Mouse (Mus musculus) liver, postnatal 0 days (tissue): ENCODE data around the gene Cntnap4.

Experiments
- CTCF ChIP-seq: sonication (generic); IDR thresholded peaks from 2 replicates; pipeline ENCODE4 v1.5.1; 2016; ENCODE audit warnings: antibody characterized with exemption, low read depth
- EP300 ChIP-seq: IDR thresholded peaks from 2 replicates; pipeline ENCODE4 v1.6.1; 2016; ENCODE audit warnings: antibody characterized with exemption, low read depth, mild to moderate bottlenecking

DNA sequence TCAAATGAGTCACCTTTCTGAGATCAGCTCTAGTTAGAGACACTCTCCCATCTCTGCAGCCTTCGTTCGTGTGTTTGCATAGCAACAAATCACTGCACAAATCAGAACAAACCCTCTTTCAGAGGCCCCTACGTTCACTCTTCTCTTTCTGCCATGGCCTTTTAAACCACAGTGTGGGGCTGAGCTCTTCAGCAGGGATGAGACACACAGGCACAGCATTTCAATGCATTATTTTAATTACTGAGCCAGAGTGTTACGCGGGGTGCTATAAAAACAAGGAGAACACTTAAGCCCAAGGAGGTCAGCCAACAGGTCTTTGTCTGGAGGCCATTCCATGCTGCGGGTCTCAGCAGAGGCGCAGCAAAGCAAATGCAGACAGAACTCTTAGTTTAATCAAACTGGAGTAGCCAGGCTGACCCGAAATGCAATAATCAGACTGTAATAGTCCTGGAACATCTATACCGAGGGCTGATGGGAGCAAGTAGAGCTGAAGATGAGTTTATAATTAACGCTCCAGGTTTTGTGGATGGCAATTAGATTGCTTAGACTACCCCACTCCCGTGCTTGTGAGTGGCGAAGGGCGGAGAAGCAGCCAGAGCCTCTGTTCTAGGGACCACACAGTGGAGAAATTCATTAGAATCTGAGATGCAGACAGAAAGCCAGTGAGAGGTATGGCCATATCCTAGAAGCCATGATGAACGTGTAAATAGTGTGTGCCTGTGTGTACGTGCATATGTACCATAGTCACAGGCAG lies 26.4 kb downstream of the Cntnap4 start:
- TF ChIP-seq EP300 (no peak), CTCF (no peak)
